Mouse (Mus musculus) heart, postnatal 0 days (tissue): ENCODE results near the gene Plekho1. TPM values are rescaled to one million over a fixed set of nuclear protein-coding genes. Genes with fewer than 3 reads are reported as not detected.
A peak's percentile ranks its signal among the peaks of the same experiment; 100 is the strongest.
"Not testable (repeated sequence)": the region's sequence is repeated elsewhere in the genome, so short reads cannot be mapped to it uniquely, and the experiment has no call there.

Experiments
- ATAC-seq: fragments of 200-750 bp; cut with Nextera tagmentation; 2 replicates; pipeline ENCODE4 v1.8.0; 2017; ENCODE audit warnings: low read depth, moderate number of reproducible peaks, moderate library complexity; ENCODE audit not compliant: insufficient read depth
- DNase-seq: peaks from one replicate; pipeline ENCODE4 v3.0.0-alpha.2; 2016; ENCODE audit warnings: low spot score
- H3K27ac ChIP-seq: fragments of 300-500 bp; sonication (generic); 2 replicates; pipeline ENCODE4 v1.5.1; 2014; ENCODE audit warnings: low read depth, mild to moderate bottlenecking
- H3K27me3 ChIP-seq: fragments of 300-500 bp; sonication (generic); 2 replicates; pipeline ENCODE4 v1.6.1; 2014; ENCODE audit warnings: low read length, mixed read lengths; ENCODE audit not compliant: control insufficient read depth, insufficient read depth
- H3K36me3 ChIP-seq: fragments of 300-500 bp; sonication (generic); replicated peaks from 2 replicates; pipeline ENCODE4 v1.6.1; 2014; ENCODE audit warnings: low read length, mixed read lengths; ENCODE audit not compliant: control insufficient read depth, insufficient read depth
- H3K4me1 ChIP-seq: fragments of 300-500 bp; sonication (generic); 2 replicates; pipeline ENCODE4 v1.6.1; 2014; ENCODE audit warnings: antibody characterized with exemption; ENCODE audit not compliant: control insufficient read depth, insufficient read depth
- H3K4me2 ChIP-seq: fragments of 300-500 bp; sonication (generic); 2 replicates; pipeline ENCODE4 v1.6.1; 2014; ENCODE audit warnings: low read depth, mild to moderate bottlenecking, low read length, moderate library complexity
- H3K4me3 ChIP-seq: fragments of 300-500 bp; sonication (generic); 2 replicates; pipeline ENCODE4 v1.5.1; 2014; ENCODE audit warnings: low read depth, low read length
- H3K9ac ChIP-seq: fragments of 300-500 bp; sonication (generic); replicated peaks from 2 replicates; pipeline ENCODE4 v1.6.1; 2014; ENCODE audit warnings: low read depth, low read length, mixed read lengths
- H3K9me3 ChIP-seq: fragments of 300-500 bp; sonication (generic); replicated peaks from 2 replicates; pipeline ENCODE4 v1.6.1; 2016; ENCODE audit warnings: low read length; ENCODE audit not compliant: control insufficient read depth
- CTCF ChIP-seq: IDR thresholded peaks from 2 replicates; pipeline ENCODE4 v1.5.1; 2016; ENCODE audit warnings: antibody characterized with exemption, control low read depth, low read depth
- EP300 ChIP-seq: IDR thresholded peaks from 2 replicates; pipeline ENCODE4 v1.6.1; 2016; ENCODE audit warnings: antibody characterized with exemption, low read depth
- WGBS: fragments of 180-500 bp; shearing (Covaris S2); extraction: QIAGEN DNeasy Blood & Tissue Kit; methylation state at CpG from one replicate; pipeline ENCODE4 v1.1.7; 2014; 5-methylcytosine and 5-hydroxymethylcytosine counted together
- polyA plus RNA-seq: library from polyadenylated mRNA; unstranded; fragments of >200 nt; fragmentation: Nextera tagmentation; extraction: Ambion mirVana; gene quantifications from 2 replicates; pipeline ENCODE4 v1.2.1, GENCODE M21; 2015
- total RNA-seq: library from RNA; depleted of rRNA; stranded (reverse); fragments of >200 nt; gene quantifications from 2 replicates; pipeline ENCODE4 v1.2.3, GENCODE M21; 2014; ENCODE audit warnings: low replicate concordance

Gene Plekho1
- total and polyA plus RNA-seq, 2 experiments from 2014 or later, result 94.8 to 138 TPM

DNA sequence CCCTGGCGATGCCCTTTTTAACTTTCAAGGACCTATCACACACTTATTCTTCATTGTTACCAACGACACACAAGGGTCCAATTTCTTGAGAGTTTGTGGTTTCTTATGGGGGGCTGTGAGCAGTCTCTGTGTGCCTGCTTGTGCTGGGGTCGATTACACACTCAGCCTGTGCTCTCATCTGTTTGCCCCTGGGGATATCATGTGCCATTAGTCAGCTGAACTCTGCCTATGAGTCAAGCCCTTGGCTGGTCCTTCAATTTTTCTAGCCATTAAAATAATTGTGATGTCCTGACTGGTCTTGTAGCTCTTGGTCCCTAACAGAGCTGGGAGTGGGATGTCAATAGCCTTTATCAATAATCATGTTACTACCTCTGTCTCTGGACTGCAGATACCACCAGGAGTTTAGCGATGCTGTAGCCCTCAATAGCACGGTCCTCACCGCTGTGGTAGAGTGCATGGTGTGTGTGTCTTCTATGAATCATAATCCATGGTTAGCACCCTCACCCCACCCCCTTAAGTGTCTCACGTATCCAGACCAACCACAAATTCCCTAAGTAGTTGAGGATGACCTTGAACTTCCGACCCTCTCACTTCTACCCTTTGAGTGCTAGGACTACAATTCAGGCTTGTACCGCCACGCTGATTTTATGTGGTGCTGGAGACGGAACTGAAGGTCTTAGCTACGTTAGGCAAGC, 15.4 kb downstream of the Plekho1 start:
- no peak for TF ChIP-seq EP300
- no peak for TF ChIP-seq CTCF
- WGBS, result 82% methylated on average over 12 of the region's 12 CpGs
- no peaks in the 10 kb centered on the region for H3K9me3 ChIP-seq

DNA sequence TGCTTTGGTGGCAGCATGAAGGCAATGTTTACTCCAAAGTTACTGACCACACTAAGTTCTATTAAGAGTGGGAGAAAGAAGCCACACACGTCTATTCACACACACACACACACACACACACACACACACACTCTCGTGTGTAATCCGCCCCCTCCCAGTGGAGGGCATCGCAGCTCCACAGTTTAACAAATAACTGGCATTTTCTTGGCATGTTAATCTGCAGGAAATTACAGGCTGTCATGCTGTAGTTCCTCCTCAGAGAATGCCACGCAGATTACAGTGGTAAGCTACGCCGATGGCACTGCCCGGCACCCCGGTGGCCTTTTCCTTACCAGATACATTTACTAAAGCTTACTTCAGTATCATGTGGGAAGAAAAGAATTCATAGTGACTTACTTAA, 17.5 kb downstream of the Plekho1 start:
- Histone ChIP-seq H3K36me3 (no peaks in the 10 kb centered on the region), H3K27ac (no peak overlapping the region), H3K4me2 (no peak overlapping the region), H3K9me3 (no peaks in the 10 kb centered on the region), H3K4me1 (no peaks in the 10 kb centered on the region), H3K27me3 (no peaks in the 10 kb centered on the region), H3K4me3 (no peak overlapping the region), H3K9ac (no peak overlapping the region)
- TF ChIP-seq EP300 (no peak), CTCF (peak; percentile 13; the same call in 1 of the 2 replicates)
- ATAC-seq, result no peak
- DNase-seq, result no peak
- 74% methylated on average over 9 of the region's 9 CpGs for WGBS

More for the DNA sequence above, 15.4 kb downstream of the Plekho1 start:
- Histone ChIP-seq H3K27ac (no peak overlapping the region), H3K4me2 (no peak overlapping the region), H3K4me1 (peaks cover 8% of the 10 kb centered on the region), H3K36me3 (no peaks in the 10 kb centered on the region), H3K27me3 (no peaks in the 10 kb centered on the region), H3K9ac (no peak overlapping the region), H3K4me3 (no peak overlapping the region)
- DNase-seq (no peak), ATAC-seq (no peak)

DNA sequence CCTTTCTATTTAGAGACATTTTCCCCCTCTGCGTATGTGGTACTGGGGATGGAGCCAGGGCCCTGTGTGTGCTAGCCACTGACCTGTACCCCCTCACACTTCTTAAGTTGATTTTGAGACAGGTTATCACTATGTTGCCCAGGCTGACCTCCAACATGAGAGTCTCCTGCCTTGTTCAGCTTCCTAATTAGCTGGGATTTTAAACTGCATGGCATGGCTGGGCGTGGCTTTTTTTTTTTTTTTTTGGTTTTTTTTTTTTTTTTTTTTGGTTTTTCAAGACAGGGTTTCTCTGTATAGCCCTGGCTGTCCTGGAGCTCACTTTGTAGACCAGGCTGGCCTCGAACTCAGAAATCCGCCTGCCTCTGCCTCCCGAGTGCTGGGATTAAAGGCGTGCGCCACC, 18.2 kb downstream of the Plekho1 start:
- H3K4me2 ChIP-seq, H3K9me3 ChIP-seq, H3K4me1 ChIP-seq, H3K4me3 ChIP-seq, H3K27ac ChIP-seq, H3K27me3 ChIP-seq, DNase-seq, H3K36me3 ChIP-seq, H3K9ac ChIP-seq: not testable (repeated sequence)
- ATAC-seq, result peak; percentile 28; the same call in 1 of the 2 replicates
- WGBS, result 86% methylated on average over 5 of the region's 7 CpGs

DNA sequence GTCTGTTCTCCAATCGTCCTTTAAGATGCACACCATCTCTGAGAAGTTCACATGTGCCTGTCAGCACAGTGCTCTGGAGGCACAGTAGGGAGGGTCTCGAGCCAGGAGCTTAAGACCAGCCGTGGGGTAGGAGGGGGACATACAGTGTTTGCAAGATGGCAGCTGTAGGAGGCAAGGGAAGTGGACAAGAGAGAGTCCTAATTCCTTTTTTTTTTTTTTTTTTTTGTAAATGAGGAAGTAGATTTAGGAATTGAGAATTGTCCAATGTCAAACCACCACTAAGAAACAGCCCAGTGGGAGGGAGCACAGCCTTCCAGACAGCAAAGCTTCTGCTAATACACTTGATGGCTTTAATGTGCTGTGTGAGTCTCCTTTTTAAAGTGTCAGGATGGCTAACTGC, 18.7 kb downstream of the Plekho1 start:
- no peak for DNase-seq
- Histone ChIP-seq H3K36me3 (no peaks in the 10 kb centered on the region), H3K9me3 (no peaks in the 10 kb centered on the region), H3K4me2 (no peak overlapping the region), H3K27me3 (no peaks in the 10 kb centered on the region), H3K4me3 (no peak overlapping the region), H3K4me1 (no peaks in the 10 kb centered on the region), H3K27ac (no peak overlapping the region), H3K9ac (no peak overlapping the region)
- WGBS, result 65% methylated on average over 3 of the region's 3 CpGs
- TF ChIP-seq EP300, result no peak
- TF ChIP-seq CTCF, result no peak
- no peak for ATAC-seq

DNA sequence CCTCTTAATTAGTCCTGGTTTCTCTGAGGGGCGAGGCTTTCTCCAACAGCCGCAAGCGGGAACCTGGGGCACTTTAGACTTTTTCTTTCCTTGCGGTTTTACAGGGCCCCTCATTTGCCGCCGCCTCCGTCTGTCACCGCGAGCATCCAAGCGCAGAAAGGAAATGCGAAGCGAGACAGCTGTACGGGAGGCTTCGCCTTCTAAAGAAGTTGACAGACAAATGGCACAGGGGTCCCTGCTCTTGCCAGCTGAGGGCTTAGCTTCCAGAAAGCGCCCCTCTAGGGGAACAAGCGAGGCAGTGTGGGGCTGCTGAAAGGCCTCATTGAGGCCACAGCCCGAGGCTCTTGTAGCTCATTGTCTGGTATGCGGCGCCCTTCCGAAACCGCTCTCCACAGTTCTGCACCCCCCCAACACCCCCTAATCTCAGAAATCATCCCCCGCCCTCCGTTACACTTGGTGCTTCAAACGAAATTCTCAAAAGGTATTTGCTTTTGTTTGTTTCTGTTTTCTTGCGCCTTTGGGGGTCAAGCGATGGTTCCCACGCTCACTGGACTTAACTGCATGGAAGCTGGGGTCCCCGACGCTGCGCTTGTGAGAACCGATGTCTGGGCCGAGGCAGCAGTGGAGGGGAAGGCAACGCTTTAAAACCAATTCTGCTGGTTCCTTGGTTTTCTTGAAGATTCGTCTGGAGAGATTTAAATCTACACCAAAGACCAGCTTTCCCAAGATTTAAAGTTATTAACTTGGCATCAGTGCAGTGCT, 22.7 kb downstream of the Plekho1 start:
- peak overlapping the region; percentile 37 for H3K4me3 ChIP-seq
- H3K9me3 ChIP-seq, result no peaks in the 10 kb centered on the region
- no peaks in the 10 kb centered on the region for H3K36me3 ChIP-seq
- H3K4me1 ChIP-seq, result peaks cover 3% of the 10 kb centered on the region; the same call in 1 of the 2 replicates
- peak overlapping the region; percentile 40; the same call in 1 of the 2 replicates for H3K9ac ChIP-seq
- no peak for DNase-seq
- 23% methylated on average over 33 of the region's 34 CpGs for WGBS
- peak overlapping the region; percentile 58; the same call in 1 of the 2 replicates for H3K27ac ChIP-seq
- H3K4me2 ChIP-seq, result peak overlapping the region; percentile 59
- no peak for ATAC-seq
- TF ChIP-seq EP300 (no peak), CTCF (no peak)
- H3K27me3 ChIP-seq, result no peaks in the 10 kb centered on the region
